Mouse (Mus musculus) midbrain, embryonic 12.5 days (tissue): ENCODE measurements at regions not wholly inside any gene's neighbourhood (a gene's known extent, or its start where the extent isn't known, plus 50 kb on each side); places are given as distances from the start of the nearest gene placed in this dataset.

Experiments used
- ATAC-seq: fragments of 200-750 bp; cut with Nextera tagmentation; 2 replicates; pipeline ENCODE4 v1.8.0; 2017; ENCODE audit warnings: low read depth, moderate TSS enrichment, moderate library complexity; ENCODE audit not compliant: low FRiP score
- H3K27ac ChIP-seq: fragments of 300-500 bp; sonication (generic); replicated peaks from 2 replicates; pipeline ENCODE4 v1.5.1; 2016; ENCODE audit warnings: mild to moderate bottlenecking
- H3K27me3 ChIP-seq: fragments of 300-500 bp; sonication (generic); 2 replicates; pipeline ENCODE4 v1.6.1; 2016; ENCODE audit warnings: mild to moderate bottlenecking
- H3K36me3 ChIP-seq: fragments of 300-500 bp; sonication (generic); 2 replicates; pipeline ENCODE4 v1.6.1; 2016
- H3K4me1 ChIP-seq: fragments of 300-500 bp; sonication (generic); 2 replicates; pipeline ENCODE4 v1.6.1; 2016
- H3K4me2 ChIP-seq: fragments of 300-500 bp; sonication (generic); replicated peaks from 2 replicates; pipeline ENCODE4 v1.6.1; 2016; ENCODE audit warnings: mild to moderate bottlenecking, moderate library complexity
- H3K4me3 ChIP-seq: fragments of 300-500 bp; sonication (generic); 2 replicates; pipeline ENCODE4 v1.5.1; 2016; ENCODE audit warnings: mild to moderate bottlenecking
- H3K9ac ChIP-seq: fragments of 300-500 bp; sonication (generic); replicated peaks from 2 replicates; pipeline ENCODE4 v1.6.1; 2016; ENCODE audit warnings: mild to moderate bottlenecking, moderate library complexity
- H3K9me3 ChIP-seq: fragments of 300-500 bp; sonication (generic); 2 replicates; pipeline ENCODE4 v1.6.1; 2016; ENCODE audit warnings: mild to moderate bottlenecking
- WGBS: fragments of 180-500 bp; shearing (Covaris S2); methylation state at CpG from one replicate; pipeline ENCODE4 v1.1.7; 2016; 5-methylcytosine and 5-hydroxymethylcytosine counted together

DNA sequence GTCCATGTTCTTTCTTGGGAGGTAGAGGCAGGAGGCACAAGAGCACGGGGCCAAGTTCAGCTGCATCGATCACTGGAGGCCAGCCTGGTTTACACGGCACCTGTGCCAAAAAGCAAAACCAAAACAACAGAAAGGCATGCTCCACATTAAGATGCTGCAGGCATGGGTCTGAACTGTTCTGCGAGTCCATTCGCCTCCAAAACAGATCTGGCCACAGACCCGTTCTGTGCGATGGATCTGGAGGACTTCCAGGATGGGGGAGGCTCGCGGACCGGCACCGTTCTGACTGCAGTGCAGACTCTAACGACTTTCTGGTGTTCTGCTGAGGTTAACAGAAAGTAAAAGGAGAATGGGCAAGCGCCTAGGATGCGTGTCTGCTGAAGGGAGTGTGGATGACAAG, 52.3 kb downstream of the A230072I06Rik start:
- Histone ChIP-seq H3K27me3 (peaks cover 94% of the 10 kb centered on the region), H3K4me1 (peaks cover 34% of the 10 kb centered on the region), H3K4me3 (no peak overlapping the region), H3K27ac (no peak overlapping the region), H3K36me3 (no peaks in the 10 kb centered on the region), H3K9me3 (no peaks in the 10 kb centered on the region), H3K9ac (no peak overlapping the region), H3K4me2 (no peak overlapping the region)
- WGBS, result 84% methylated on average over 14 of the region's 14 CpGs
- no peak for ATAC-seq

DNA sequence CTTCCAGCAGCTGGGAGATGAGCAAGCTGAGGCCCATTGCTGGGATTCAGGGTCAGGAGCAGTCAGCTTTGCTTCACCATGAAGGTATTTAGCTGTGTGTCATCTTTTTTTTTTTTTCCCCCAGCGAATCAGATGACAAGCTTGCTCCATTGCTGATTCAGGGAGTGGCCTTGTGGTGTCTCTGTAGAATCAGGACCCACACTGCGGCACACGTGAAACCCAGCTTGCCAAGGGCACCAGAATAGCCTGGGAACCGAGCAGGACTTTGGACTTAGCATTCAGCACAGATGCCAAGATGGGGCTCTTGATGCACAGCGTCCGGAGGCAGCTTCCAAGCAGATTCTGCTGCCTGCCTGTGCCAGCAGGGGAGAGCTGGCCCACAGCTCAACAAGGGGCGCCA, 53.0 kb downstream of the A230072I06Rik start:
- Histone ChIP-seq H3K9me3 (no peaks in the 10 kb centered on the region), H3K4me3 (no peak overlapping the region), H3K36me3 (no peaks in the 10 kb centered on the region), H3K4me2 (no peak overlapping the region), H3K4me1 (peaks cover 31% of the 10 kb centered on the region), H3K27me3 (peaks cover 97% of the 10 kb centered on the region), H3K27ac (no peak overlapping the region), H3K9ac (no peak overlapping the region)
- 80% methylated on average over 7 of the region's 7 CpGs for WGBS
- no peak for ATAC-seq

GRCm38 (mm10) chr8:12334081-12334480, 55.5 kb downstream of the A230072I06Rik start:
- Histone ChIP-seq H3K27me3 (peaks cover 98% of the 10 kb centered on the region), H3K9ac (no peak overlapping the region), H3K9me3 (no peaks in the 10 kb centered on the region), H3K4me3 (no peak overlapping the region), H3K4me2 (no peak overlapping the region), H3K27ac (no peak overlapping the region), H3K4me1 (peaks cover 16% of the 10 kb centered on the region; the same call in 1 of the 2 replicates), H3K36me3 (no peaks in the 10 kb centered on the region)
- ATAC-seq, result no peak
- 67% methylated on average over 5 of the region's 5 CpGs for WGBS

- H3K4me1 ChIP-seq, result peaks cover 20% of the 10 kb centered on the region
- H3K27ac ChIP-seq, result no peak overlapping the region
- H3K9me3 ChIP-seq, result no peaks in the 10 kb centered on the region
- peaks cover 98% of the 10 kb centered on the region for H3K27me3 ChIP-seq
- no peak overlapping the region for H3K4me2 ChIP-seq
- H3K9ac ChIP-seq, result no peak overlapping the region
- no peak for ATAC-seq
- H3K4me3 ChIP-seq, result no peak overlapping the region
- H3K36me3 ChIP-seq, result no peaks in the 10 kb centered on the region
- 36% methylated on average over 7 of the region's 7 CpGs for WGBS
Measured at GRCm38 (mm10) chr8:12334605-12335004, 56.0 kb downstream of the A230072I06Rik start.

GRCm38 (mm10) chr8:12339149-12339924, 55.8 kb upstream of the Sox1 start:
- Histone ChIP-seq H3K9me3 (no peaks in the 10 kb centered on the region), H3K9ac (no peak overlapping the region), H3K27ac (no peak overlapping the region), H3K4me2 (no peak overlapping the region), H3K36me3 (no peaks in the 10 kb centered on the region), H3K27me3 (peaks cover 91% of the 10 kb centered on the region), H3K4me1 (peaks cover 21% of the 10 kb centered on the region), H3K4me3 (no peak overlapping the region)
- no peak for ATAC-seq
- 41% methylated on average over 17 of the region's 17 CpGs for WGBS

- Histone ChIP-seq H3K4me2 (no peak overlapping the region), H3K9me3 (no peaks in the 10 kb centered on the region), H3K27me3 (peaks cover 89% of the 10 kb centered on the region), H3K4me1 (peaks cover 16% of the 10 kb centered on the region), H3K4me3 (no peak overlapping the region), H3K27ac (no peak overlapping the region), H3K36me3 (no peaks in the 10 kb centered on the region), H3K9ac (no peak overlapping the region)
- ATAC-seq, result no peak
- WGBS, result 86% methylated on average over 5 of the region's 5 CpGs
Measured at GRCm38 (mm10) chr8:12340946-12341345, 54.1 kb upstream of the Sox1 start.
